Mouse (Mus musculus): ENCODE measurements around the gene Gm5148.

Gm5148 gene

DNA sequence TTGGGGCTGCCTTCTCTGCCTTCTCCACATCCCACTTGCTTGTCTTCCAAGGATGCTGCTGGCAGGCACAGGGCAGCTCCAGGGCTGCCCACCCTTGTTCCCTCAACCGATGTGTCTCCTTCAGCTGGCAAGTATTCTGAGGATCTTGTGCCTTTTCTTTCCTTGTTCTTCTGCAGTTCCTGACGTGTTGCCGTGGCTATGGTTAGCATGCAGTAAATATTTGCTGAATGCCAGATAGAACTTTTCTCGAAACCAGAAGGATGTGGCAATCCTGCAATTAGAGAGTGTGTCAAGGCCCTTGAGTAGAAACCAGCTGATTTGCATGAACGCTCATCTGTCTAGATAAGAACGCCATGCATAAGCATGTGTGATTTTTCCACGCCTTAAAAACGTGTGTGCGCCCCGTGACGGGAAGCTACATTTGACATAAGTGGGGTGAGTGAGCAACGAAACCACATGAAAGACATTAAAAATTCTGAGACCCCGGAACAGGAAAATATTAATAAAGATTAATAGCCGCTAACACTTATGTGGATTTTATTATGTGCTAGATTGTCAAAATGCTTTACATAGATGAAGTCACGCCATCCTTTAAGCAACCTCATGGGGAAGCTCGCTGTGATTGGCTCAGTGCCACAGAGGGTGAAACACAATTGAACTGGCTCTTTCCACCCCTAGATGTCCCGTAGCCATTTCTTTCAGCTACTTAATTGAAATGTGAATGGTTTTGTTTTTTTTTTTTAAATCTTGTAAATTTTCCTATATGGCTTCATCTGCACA lies 14.1 kb upstream of the Gm5148 start:
- no peak for DNase-seq (ENCODE audit: low read depth, low spot score)

DNA sequence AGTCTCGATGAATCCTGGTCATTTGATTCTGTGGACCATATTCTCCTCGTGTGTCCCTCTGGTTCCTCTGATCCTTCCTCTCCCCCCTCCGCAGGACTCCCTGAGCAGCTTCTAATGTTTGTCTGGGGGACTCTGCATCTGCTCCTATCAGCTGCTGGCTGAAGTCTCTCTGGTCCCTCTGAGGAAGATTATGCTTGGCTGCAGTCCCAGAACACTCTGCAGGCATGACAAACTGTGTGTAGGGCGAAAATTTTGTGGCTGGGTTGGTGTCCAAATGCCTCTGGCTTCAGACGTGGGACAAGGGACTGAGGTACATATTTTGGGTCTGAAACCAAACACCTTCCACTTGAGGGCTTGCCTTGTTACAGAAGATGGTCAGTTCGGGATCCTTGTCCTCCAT lies 13.1 kb upstream of the Gm5148 start:
- no peak for DNase-seq (ENCODE audit: low read depth, low spot score)

- no peak for DNase-seq (ENCODE audit: low read depth, low spot score)
Measured at GRCm38 (mm10) chr3:37735166-37735565, 10.9 kb upstream of the Gm5148 start.

DNA sequence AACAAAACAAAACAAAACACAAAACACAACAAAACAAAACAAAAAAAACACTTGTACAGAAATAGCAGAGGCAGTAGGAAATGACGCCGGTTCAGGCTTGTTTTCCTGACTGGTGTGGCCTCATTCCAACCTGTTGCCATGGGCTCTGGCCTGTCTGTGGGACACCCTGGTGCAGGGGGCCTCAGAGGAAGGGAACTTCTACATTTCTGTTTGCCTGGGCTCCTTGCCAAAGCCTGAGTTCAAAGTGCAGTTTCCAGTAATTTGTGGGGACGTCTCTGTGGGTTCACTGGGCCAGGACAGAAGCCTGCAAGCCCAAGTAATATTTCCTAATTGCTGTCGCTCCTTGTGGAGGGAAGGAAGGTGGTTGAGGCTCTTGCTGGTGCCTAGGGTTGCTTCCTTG lies 4.9 kb upstream of the Gm5148 start:
- DNase-seq (ENCODE audit: low read depth, low spot score), result no peak

DNA sequence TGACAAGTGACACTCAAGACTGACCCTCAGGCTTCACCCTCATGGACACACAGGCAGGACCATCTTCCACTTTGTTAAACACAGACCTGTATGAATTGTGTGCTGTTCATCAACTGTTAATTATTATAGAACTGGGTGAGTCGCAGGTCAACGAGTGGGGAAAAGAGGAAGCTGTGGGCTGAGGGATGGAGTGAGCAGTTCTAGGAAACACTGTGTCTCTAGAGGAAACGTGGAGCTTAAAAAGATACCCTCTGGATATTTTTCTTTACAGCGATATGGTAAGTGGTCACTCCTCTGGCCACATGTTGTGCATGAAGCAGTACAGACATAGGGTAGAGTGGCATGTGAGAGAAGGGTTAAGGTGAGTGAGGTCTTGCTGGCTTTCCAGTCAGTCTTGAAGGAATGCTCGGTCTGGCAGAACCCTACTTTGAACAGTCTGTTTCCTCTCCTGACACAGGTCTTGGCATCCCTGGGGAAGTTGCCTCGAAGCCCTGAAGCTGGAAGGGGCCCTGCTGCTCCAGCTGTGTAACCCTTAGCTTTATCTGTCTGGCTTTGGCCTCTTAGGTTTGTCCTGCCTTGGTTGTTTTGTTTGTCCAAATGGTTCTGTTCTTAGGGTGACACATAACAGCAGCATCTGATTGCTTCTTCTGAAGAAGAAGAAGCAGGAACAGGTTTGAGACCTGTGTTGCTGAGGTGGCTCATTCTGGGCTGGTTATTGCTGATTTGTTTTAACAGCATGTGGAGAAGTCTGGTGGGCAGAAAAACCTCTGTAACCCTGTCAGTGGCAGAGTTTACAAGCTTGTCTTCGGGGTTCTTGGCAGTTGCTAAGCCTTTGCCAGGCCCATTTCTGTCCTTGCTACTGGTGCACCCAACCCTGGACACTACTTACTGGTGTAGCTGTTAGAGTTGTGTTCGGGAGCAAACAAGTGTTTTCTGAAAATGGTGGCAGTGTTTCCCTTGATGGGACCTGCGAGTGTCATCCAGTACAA lies 4.1 kb upstream of the Gm5148 start:
- DNase-seq (ENCODE audit: low read depth, low spot score), result no peak

- DNase-seq (ENCODE audit: low read depth, low spot score), result no peak
Measured at GRCm38 (mm10) chr3:37727392-37727791, 3.1 kb upstream of the Gm5148 start.

- no peak for DNase-seq (ENCODE audit: low read depth, low spot score)
Measured at GRCm38 (mm10) chr3:37726501-37727140, 2.3 kb upstream of the Gm5148 start.

DNA sequence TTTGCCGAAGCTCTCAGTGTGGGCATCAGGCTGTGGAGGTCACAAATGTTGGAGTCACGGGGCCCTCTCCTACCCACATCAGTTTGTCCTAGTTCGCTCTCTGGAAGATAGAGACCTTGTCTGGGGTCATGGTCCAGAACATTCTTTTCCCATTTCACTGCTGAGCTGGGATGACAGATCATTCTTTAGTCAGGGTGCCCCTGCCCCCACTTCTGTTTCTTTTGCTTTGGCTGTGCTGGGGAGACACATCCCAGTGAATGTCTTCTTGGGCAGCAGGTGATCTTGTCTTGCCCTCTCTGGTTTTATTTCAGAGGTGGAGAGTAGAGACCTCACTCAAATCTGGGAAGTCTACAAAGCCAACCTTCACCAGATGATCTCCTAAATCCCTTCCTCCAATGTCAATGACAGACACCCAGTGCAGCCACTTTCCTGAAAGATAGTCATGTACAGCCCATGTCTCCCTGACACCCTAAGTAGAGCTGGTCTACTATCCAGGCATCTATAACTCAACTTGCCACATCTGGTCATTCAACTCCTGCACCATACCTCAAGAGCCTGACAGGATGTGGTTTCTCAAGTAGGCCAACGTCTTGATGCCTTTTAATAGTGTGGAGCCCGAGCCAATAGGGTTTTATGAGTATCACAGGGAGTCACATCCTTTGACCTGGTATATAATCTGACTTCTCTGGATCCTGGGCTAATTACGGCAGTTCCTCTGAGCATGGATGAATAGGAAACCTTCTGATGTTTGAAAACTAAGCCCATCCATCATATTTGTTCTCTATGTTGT lies 851 bp upstream of the Gm5148 start:
- no peak for DNase-seq (ENCODE audit: low read depth, low spot score)

DNA sequence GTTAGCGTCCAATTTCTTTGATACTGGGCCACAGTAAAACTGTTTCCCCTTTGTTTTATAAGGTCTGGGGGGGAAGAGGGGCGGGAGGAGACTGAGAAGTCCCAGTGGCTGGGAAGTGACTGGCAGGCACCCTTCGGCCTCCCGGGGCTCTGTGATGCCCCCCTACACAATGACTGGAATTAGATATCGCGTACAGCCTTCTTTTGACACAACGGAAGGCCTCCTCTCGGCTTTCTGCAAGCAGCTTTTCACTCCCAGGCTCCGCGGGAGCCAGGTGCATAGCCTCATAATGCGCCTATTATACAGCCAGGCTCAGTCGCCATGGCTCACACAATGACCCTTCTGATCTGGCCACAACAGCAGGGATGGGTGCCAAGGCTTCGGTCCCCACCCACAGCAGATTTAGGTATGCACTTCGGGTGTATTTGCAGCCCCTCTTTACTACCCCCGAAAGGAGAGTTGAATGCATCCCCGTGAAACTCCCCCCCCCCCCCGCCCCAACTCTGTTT lies 574 bp downstream of the Gm5148 start:
- no peak for DNase-seq (ENCODE audit: low read depth, low spot score)

DNA sequence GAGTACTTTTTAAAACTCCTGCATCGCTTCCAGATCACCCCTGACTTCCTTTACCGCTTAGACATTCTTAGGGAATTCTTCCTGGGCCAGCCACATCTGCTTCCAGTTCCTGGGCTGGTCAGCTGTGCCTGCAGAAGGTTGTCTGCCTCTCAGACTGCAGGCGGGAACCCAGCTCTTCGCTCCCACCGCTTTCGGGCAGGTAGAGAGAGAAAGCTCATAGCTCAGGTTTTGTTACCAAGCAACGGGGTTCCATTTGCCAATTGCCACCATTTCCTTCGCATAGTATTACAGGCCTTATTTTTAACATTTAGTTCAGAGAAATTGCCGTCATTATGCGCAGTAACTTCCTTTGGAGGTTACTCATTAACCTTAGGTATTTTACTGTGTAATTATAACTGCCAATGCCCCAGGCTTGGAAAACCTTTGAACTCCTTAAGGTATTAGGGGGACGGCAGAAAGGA lies 1.2 kb downstream of the Gm5148 start:
- DNase-seq (ENCODE audit: low read depth, low spot score), result peak; percentile 20

DNA sequence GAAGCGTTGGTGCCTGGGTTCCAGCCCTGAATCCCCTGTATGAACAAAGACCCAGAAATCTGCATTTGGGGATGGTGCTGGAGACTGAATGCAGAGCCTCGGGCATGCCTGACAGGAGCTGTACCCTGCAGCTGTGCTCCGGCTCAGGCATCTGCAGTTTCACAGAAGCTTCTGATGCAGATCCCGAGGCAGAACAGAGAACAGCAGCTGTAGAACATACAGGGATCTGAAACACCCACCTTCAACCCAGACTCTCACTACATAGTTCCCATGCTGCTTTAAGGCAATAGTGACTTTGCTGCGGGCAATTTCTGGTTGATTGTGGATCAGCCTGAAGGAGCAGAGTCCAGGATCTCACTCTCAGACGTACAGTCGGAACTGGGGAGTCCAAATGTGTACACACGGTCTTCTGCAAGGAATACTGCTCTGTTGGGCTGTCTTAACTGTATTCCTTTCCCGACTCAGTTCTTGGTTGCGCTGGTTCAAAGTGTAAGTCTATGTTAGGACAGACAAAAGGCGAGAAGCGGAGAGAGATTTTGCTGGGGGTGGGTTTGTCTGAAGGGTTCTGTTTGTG lies 1.7 kb downstream of the Gm5148 start:
- no peak for DNase-seq (ENCODE audit: low read depth, low spot score)

- no peak for DNase-seq (ENCODE audit: low read depth, low spot score)
Measured at GRCm38 (mm10) chr3:37716992-37717391, 7.3 kb downstream of the Gm5148 start.

- no peak for DNase-seq (ENCODE audit: low read depth, low spot score)
Measured at GRCm38 (mm10) chr3:37715734-37716133, 8.6 kb downstream of the Gm5148 start.

GRCm38 (mm10) chr3:37712501-37712900 lies 11.8 kb downstream of the Gm5148 start:
- DNase-seq (ENCODE audit: low read depth, low spot score), result no peak

GRCm38 (mm10) chr3:37711639-37712038 lies 12.7 kb downstream of the Gm5148 start:
- no peak for DNase-seq (ENCODE audit: low read depth, low spot score)

- no peak for DNase-seq (ENCODE audit: low read depth, low spot score)
Measured at GRCm38 (mm10) chr3:37707801-37708200, 16.5 kb downstream of the Gm5148 start.

- no peak for DNase-seq (ENCODE audit: low read depth, low spot score)
Measured at GRCm38 (mm10) chr3:37706439-37706838, 17.9 kb downstream of the Gm5148 start.

DNA sequence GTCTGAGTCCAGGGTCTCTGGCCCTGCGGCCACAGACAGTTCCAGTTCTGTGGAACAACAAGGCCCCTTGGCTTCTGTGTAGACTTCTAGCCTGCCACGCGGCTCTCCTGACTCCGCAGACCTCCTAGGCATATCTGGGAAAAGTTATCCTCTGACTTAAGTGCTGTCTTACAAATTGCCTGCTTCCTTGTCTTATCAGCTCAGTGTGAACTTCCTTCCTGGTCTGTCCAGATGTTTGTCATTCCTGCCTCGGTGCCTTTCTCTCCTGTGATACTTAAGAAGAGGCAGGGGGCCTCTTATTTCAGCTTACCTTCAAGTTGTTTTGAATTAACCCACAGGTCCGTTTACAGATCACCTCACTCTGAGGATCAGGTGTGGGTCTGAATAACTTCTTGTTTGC lies 18.9 kb downstream of the Gm5148 start:
- DNase-seq (ENCODE audit: low read depth, low spot score), result no peak

- DNase-seq (ENCODE audit: low read depth, low spot score), result peak; percentile 70
Measured at GRCm38 (mm10) chr3:37704701-37705279, 19.5 kb downstream of the Gm5148 start.

DNA sequence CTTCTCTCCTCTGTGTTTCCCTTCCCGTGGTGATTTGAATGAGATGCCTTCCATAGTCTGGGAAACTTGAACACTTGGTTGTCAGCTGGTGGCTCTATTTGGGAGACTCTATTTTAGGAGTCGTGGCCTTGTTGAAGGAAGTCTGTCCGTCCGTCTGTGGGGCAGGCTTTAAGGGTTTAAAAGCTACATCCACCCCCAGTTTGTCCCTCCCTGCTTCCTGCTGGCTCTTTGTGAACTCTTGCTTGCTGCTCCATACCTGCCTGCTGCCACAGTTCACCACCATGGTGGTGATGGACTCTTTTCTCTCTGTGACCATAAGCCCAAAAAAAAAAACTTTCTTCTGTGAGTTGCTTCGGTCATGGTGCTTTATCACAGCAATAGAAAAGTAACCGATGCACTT lies 21.2 kb downstream of the Gm5148 start:
- DNase-seq (ENCODE audit: low read depth, low spot score), result peak; percentile 8
